Mouse (Mus musculus) brain, embryonic 14.5 days (tissue): ENCODE measurements around the gene Ghsr.

ENCODE experiments used
- CTCF ChIP-seq: fragments of 200-500 bp; IDR thresholded peaks from 2 replicates; pipeline ENCODE4 v1.5.1; 2012; ENCODE audit warnings: inconsistent platforms, mild to moderate bottlenecking, moderate library complexity, borderline replicate concordance; ENCODE audit not compliant: insufficient read depth, insufficient read length; ENCODE audit errors: extremely low read depth
- POLR2A ChIP-seq: fragments of 200-500 bp; IDR thresholded peaks from 2 replicates; pipeline ENCODE4 v1.6.1; 2012; ENCODE audit warnings: mild to moderate bottlenecking, inconsistent platforms, borderline replicate concordance; ENCODE audit not compliant: poor library complexity, insufficient read depth, insufficient read length, severe bottlenecking; ENCODE audit errors: extremely low read depth

DNA sequence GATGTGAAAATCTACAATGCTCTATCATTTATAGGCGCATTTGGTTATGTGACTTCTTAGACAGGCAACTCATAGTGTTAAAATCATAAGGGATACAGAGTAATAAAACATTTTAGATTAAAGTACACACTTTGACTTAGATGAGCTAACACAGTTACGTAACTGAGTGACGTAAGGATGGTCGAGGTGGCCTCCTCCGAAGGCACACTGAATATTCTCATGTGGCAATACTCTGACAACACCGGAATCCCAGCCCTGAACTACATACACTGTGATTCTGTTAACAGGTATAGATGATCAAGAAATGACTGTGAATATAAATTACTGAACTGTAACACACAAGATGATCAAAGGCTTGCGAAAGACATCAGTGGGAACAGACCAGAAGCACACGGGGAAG, 47.5 kb downstream of the Ghsr start:
- no peak for TF ChIP-seq POLR2A
- no peak for TF ChIP-seq CTCF
